Mouse (Mus musculus): ENCODE results near the gene Krtap4-7.
"Not testable (repeated sequence)": the region's sequence is repeated elsewhere in the genome, so short reads cannot be mapped to it uniquely, and the experiment has no call there.

Gene Krtap4-7

DNA sequence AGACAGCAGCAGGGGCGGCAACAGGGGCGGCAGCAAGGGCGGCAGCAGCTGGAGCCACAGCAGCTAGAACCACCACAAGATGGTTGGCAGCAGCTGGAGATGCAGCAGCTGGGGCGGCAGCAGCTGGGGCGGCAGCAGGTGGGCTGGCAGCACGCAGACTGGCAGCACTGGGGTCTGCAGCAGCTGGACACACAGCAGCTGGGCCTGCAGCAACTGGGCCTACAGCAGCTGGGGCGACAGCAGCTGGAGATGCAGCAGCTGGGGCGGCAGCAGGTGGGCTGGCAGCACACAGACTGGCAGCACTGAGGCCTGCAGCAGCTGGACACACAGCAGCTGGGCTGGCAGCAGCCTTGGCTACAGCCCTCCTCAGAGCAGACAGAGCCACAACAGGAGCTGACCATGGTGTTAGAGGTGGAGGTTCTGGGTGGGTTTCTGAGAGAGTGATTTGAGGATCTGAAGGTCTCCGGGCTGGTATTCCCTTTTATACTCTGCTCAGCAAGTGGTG lies at the start of gene Krtap4-7:
Krtap4-7 (minus strand) TSS at position 455 of the 505 bp plus-strand sequence.
- not testable (repeated sequence) for DNase-seq (ENCODE audit: low read depth, low spot score); H3K27me3 ChIP-seq (ENCODE audit: control insufficient read depth, insufficient read depth, low read length, poor library complexity, severe bottlenecking); H3K36me3 ChIP-seq (ENCODE audit: control insufficient read depth, insufficient read depth, low read length, poor library complexity, severe bottlenecking)

DNA sequence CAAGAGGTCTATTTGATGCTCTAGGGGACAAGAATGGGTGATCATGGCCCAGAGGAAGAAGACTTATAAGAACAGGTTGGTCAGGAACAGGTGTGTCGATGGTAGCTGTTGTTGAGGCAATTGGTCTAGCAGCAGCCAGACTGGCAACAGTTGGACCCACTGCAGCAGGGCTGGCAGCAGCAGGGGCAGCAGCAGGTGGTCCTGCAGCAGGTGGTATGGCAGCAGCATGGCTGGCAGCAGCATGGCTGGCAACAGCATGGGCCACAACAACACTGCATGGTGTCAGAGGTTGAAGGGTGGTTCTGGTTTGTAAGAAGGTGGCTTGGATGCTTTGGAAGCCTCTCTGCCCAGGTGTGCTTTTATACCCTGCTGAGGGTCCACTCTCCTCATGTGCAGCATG lies 46.6 kb upstream of the Krtap4-7 start, which contains the start of gene Gm14190:
Gm14190 (minus strand) TSS at position 278 of the 400 bp plus-strand sequence.
- Histone ChIP-seq H3K36me3 (ENCODE audit: control insufficient read depth, insufficient read depth, low read length, poor library complexity, severe bottlenecking) (no peaks in the 10 kb centered on the region), H3K27me3 (ENCODE audit: control insufficient read depth, insufficient read depth, low read length, poor library complexity, severe bottlenecking) (no peaks in the 10 kb centered on the region)
- no peak for DNase-seq (ENCODE audit: low read depth, low spot score)

DNA sequence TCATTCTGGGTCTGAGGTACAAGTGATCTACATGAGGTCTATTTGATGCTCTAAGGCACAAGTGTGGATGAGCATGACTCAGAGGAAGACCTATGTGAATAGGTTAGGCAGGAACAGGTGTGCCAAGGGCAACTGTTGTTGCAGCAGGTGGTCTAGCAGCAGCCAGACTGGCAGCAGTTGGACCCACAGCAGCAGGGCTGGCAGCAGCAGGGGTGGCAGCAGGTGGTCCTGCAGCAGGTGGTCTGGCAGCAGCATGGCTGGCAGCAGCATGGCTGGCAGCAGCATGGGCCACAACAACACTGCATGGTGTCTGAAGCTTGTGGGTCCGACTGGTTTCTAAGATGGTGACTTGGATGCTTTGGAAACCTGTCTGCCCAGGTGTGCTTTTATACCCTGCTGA lies 41.3 kb upstream of the Krtap4-7 start:
- DNase-seq (ENCODE audit: low read depth, low spot score); H3K36me3 ChIP-seq (ENCODE audit: control insufficient read depth, insufficient read depth, low read length, poor library complexity, severe bottlenecking); H3K27me3 ChIP-seq (ENCODE audit: control insufficient read depth, insufficient read depth, low read length, poor library complexity, severe bottlenecking): not testable (repeated sequence)

DNA sequence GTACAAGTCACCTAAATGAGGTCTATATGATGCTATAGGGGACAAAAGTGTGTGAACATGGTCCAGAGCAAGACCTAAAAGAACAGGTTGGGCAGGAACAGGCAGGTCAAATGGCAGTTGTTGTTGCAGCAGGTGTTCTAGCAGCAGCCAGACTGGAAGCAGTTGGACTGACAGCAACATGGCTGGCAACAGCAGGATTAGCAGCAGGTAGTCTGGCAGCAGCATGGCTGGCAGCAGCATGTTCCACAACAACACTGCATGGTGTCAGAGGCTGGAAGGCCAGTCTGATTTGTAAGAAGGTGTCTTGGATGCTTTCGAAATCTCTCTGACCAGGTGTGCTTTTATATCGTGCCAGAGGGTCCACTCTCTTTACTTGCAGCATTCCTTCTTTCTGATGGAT lies 39.6 kb upstream of the Krtap4-7 start:
- Histone ChIP-seq H3K36me3 (ENCODE audit: control insufficient read depth, insufficient read depth, low read length, poor library complexity, severe bottlenecking) (no peaks in the 10 kb centered on the region), H3K27me3 (ENCODE audit: control insufficient read depth, insufficient read depth, low read length, poor library complexity, severe bottlenecking) (no peaks in the 10 kb centered on the region)
- DNase-seq (ENCODE audit: low read depth, low spot score), result no peak

DNA sequence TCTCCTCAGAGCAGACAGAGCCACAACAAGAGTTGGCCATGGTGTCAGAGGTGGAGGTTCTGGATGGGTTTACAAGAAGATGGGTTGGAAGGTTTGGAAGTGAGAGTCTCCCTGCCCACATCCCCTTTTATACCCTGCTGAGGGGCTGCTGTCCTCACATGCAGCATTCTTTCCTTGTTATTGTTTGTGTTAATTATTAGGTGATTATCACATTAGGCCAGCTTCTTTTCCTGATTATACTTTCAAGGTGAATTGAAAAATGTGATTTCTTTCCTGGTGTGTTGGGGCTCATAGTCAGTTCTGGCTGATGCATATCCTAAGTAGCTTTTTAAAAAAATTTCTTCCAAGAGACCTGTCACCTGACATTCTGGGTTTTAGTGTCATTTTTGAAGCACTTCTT lies 22.0 kb upstream of the Krtap4-7 start, which contains the start of gene Krtap4-6:
Krtap4-6 (minus strand) TSS at position 101 of the 400 bp plus-strand sequence.
- no peak for DNase-seq (ENCODE audit: low read depth, low spot score)

DNA sequence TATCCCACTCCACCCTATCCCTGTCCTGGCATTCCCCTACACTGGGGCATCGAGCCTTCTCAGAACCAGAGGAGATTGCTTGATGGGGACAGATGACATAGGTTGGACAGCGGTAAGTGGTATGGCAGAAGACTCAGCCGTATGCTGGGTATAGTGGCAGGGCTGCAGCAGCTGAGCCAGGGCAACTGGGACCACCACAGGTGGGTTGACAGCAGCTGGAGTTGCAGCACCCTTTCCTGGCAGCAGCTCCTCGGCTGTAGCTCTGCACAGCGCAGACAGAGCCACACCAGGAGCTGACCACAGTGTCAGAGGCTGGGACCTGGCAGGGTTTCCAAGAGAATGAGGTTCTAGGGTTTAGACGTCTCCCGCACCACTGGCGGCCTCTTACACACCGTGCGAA lies 18.9 kb upstream of the Krtap4-7 start:
- Histone ChIP-seq H3K27me3 (ENCODE audit: control insufficient read depth, insufficient read depth, low read length, poor library complexity, severe bottlenecking) (no peaks in the 10 kb centered on the region), H3K36me3 (ENCODE audit: control insufficient read depth, insufficient read depth, low read length, poor library complexity, severe bottlenecking) (no peaks in the 10 kb centered on the region)
- DNase-seq (ENCODE audit: low read depth, low spot score), result no peak

More for the DNA sequence above, 22.0 kb upstream of the Krtap4-7 start, which contains the start of gene Krtap4-6:
- no peaks in the 10 kb centered on the region for H3K36me3 ChIP-seq (ENCODE audit: control insufficient read depth, insufficient read depth, low read length, poor library complexity, severe bottlenecking)
- no peaks in the 10 kb centered on the region for H3K27me3 ChIP-seq (ENCODE audit: control insufficient read depth, insufficient read depth, low read length, poor library complexity, severe bottlenecking)

DNA sequence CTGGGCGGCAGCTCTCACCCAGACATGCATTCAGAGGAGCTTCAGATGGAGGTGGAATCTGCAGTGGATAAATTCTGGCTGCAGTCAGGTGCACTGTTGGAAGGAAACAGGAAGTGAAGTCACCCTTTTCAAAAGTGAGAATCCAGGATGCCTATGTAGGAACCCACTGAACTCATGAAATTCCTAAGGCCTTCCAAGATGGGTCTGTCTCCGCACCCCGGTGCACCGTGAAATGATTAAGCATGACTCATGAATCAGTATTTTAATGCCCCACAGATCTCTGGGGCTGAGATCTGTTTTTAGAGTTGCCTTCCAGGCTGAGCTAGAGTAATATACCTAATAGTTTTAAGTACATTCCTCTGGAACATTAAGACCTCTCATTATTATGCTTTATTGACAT lies 15.4 kb upstream of the Krtap4-7 start:
- DNase-seq (ENCODE audit: low read depth, low spot score), result no peak
- Histone ChIP-seq H3K27me3 (ENCODE audit: control insufficient read depth, insufficient read depth, low read length, poor library complexity, severe bottlenecking) (no peaks in the 10 kb centered on the region), H3K36me3 (ENCODE audit: control insufficient read depth, insufficient read depth, low read length, poor library complexity, severe bottlenecking) (no peaks in the 10 kb centered on the region)

DNA sequence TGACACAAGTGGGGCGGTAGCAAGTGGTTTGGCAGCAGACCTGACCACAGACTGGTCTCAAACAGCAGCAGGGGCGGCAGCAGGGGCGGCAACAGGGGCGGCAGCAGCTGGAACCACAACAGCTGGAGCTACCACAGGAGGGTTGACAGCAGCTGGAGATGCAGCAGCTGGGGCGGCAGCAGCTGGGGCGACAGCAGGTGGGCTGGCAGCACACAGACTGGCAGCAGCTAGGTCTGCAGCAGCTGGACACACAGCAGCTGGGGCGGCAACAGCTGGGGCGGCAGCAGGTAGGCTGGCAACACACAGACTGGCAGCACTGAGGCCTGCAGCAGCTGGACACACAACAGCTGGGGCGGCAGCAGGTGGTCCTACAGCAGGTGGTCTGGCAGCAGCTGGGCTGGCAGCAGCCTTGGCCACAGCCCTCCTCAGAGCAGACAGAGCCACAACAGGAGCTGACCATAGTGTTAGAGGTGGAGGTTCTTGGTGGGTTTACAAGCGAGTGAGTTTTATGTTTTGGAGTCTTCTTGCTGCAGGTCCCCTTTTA lies 14.7 kb upstream of the Krtap4-7 start, which contains the start of gene Gm11563:
Gm11563 (minus strand) TSS at position 494 of the 544 bp plus-strand sequence.
- not testable (repeated sequence) for DNase-seq (ENCODE audit: low read depth, low spot score); H3K36me3 ChIP-seq (ENCODE audit: control insufficient read depth, insufficient read depth, low read length, poor library complexity, severe bottlenecking); H3K27me3 ChIP-seq (ENCODE audit: control insufficient read depth, insufficient read depth, low read length, poor library complexity, severe bottlenecking)

DNA sequence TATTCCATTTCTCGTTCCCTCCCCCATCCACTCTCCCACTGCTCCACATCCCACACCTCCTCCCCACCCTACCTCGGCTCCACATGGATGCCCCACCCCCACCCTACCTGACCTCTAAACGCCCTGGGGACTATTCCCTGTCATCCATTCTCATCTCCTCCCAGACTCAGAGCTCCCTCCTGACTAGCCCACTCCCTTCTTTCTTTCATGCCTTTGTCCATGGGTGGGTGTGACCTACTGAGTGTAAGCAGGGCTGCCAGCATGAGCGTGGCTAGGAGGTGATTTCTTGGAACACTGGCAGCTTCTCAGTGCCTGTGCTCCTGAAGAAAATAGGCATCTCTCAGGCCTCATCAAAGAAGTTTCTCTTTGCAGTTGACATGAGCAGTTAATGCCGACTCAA lies 13.2 kb upstream of the Krtap4-7 start:
- H3K36me3 ChIP-seq (ENCODE audit: control insufficient read depth, insufficient read depth, low read length, poor library complexity, severe bottlenecking), result no peaks in the 10 kb centered on the region
- no peak for DNase-seq (ENCODE audit: low read depth, low spot score)

DNA sequence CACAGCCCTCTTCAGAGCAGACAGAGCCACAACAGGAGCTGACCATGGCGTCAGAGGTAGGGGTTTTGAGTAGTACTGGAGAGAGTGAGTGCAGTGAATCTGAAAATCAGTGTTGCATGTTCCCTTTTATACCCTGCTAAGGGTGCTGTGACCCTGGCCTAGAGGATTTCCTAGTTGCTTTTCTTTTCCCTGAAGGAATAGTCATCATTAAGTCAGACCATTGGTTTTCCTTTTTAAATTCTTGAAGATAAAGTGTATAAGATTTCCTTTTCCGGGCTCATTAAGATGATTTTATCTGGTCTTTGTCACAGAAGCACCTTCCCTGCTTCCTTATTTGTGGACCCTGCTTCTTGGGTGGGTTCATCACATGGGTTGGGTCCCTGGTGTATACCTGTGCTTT lies 6.2 kb upstream of the Krtap4-7 start, which contains the start of gene Gm11555:
Gm11555 (minus strand) TSS at position 101 of the 400 bp plus-strand sequence.
- H3K27me3 ChIP-seq (ENCODE audit: control insufficient read depth, insufficient read depth, low read length, poor library complexity, severe bottlenecking), result no peaks in the 10 kb centered on the region
- no peak for DNase-seq (ENCODE audit: low read depth, low spot score)
- no peaks in the 10 kb centered on the region for H3K36me3 ChIP-seq (ENCODE audit: control insufficient read depth, insufficient read depth, low read length, poor library complexity, severe bottlenecking)

More for the DNA sequence above, 13.2 kb upstream of the Krtap4-7 start:
- H3K27me3 ChIP-seq (ENCODE audit: control insufficient read depth, insufficient read depth, low read length, poor library complexity, severe bottlenecking), result no peaks in the 10 kb centered on the region

DNA sequence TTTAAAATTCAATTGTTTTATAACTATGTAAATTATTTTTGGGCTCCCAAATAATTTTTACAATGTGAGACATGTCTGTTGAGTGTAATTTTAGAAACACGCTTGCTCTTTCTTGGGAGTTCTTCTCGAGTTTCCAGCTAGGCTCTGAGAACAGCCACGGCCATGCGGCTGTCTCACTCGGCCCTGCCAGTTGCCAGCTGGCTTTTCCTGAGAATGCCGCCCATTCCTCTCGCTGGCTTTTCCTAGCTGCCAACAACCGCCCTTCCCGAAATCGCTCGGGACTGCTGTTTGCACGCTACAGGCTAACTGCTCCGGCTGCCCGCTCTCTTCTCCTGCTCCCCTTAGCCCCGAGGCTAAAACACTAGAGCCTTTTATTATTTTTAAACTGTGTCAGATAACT lies 2.6 kb upstream of the Krtap4-7 start:
- H3K36me3 ChIP-seq (ENCODE audit: control insufficient read depth, insufficient read depth, low read length, poor library complexity, severe bottlenecking), result no peaks in the 10 kb centered on the region
- no peaks in the 10 kb centered on the region for H3K27me3 ChIP-seq (ENCODE audit: control insufficient read depth, insufficient read depth, low read length, poor library complexity, severe bottlenecking)
- DNase-seq (ENCODE audit: low read depth, low spot score), result no peak

DNA sequence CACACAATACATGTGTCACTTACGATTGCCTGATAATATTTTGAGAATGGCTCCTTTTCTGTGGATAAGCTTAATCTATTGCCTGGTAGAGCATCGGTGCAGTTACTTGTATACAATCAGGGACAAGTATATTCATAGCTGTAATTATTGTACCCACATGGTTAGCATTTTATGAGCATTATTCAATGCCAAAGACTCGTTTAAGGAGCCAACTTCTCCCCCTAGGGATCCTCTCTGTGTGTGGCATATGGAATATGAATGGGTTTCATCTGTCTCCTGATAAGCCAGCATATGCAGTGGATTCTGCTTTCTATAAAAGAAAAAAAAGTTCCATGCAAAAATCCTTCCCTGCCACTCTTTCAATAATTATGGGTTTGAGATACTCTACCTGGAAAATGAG lies 462 bp upstream of the Krtap4-7 start:
- Histone ChIP-seq H3K36me3 (ENCODE audit: control insufficient read depth, insufficient read depth, low read length, poor library complexity, severe bottlenecking) (no peaks in the 10 kb centered on the region), H3K27me3 (ENCODE audit: control insufficient read depth, insufficient read depth, low read length, poor library complexity, severe bottlenecking) (no peaks in the 10 kb centered on the region)
- DNase-seq (ENCODE audit: low read depth, low spot score), result no peak

DNA sequence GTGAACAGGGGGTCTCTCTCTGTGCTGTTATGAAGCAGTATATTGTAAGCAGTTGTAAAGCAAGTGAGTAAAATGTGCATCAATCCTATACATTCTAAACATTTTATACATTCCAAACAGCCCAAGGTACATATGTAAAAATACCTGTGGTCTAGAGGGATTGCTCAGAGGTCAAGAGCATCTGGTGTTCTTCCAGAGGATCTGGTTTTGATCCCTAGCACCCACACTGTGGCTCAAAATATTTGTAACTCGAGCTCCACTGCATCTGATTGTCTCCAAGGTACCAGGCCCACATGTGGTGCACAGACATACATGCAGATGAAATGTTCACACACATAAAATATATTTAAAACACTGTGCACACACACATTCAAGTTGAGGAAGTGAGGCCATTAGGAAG lies 3.0 kb downstream of the Krtap4-7 start:
- no peak for DNase-seq (ENCODE audit: low read depth, low spot score)
- H3K36me3 ChIP-seq (ENCODE audit: control insufficient read depth, insufficient read depth, low read length, poor library complexity, severe bottlenecking), result no peaks in the 10 kb centered on the region
- no peaks in the 10 kb centered on the region for H3K27me3 ChIP-seq (ENCODE audit: control insufficient read depth, insufficient read depth, low read length, poor library complexity, severe bottlenecking)

DNA sequence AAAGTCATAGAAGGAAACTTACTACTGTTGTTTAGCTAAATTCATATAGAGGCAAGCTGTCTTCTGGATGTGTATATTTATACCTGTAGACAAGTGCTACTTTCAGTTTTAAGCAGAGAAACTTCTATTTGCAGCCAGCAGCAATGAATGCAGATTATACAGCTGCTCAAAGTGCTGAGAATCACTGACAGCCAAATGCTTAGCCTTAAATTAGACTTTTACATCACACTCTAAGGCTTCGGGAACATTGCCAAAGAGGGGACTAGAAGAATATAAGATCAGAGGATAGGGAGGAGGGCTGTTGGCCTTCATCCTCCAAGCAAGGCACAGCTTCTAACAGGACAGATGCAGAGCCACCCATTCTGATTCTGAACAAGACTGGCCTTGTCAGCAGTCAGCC lies 6.8 kb downstream of the Krtap4-7 start:
- no peaks in the 10 kb centered on the region for H3K27me3 ChIP-seq (ENCODE audit: control insufficient read depth, insufficient read depth, low read length, poor library complexity, severe bottlenecking)
- no peak for DNase-seq (ENCODE audit: low read depth, low spot score)
- H3K36me3 ChIP-seq (ENCODE audit: control insufficient read depth, insufficient read depth, low read length, poor library complexity, severe bottlenecking), result no peaks in the 10 kb centered on the region

DNA sequence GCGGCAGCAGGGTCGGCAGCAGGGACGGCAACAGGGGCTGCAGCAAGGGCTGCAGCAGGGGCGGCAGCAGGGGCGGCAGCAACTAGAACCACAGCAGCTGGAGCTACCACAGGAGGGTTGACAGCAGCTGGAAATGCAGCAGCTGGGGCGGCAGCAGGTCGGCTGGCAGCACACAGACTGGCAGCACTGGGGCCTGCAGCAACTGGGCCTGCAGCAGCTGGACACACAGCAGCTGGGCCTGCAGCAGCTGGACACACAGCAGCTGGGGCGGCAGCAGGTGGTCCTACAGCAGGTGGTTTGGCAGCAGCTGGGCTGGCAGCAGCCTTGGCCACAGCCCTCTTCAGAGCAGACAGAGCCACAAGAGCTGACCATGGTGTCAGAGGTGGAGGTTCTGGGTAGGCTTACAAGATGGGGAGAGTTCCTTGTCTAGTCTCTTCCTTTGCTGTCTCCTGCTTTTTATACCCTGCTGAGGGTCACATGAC lies 9.2 kb downstream of the Krtap4-7 start, which contains the start of gene Krtap4-2:
Krtap4-2 (minus strand) TSS at position 432 of the 482 bp plus-strand sequence.
- no peak for DNase-seq (ENCODE audit: low read depth, low spot score)
- H3K27me3 ChIP-seq (ENCODE audit: control insufficient read depth, insufficient read depth, low read length, poor library complexity, severe bottlenecking), result no peaks in the 10 kb centered on the region
- H3K36me3 ChIP-seq (ENCODE audit: control insufficient read depth, insufficient read depth, low read length, poor library complexity, severe bottlenecking), result no peaks in the 10 kb centered on the region

All from splenic B cell, adult 2 months (primary cell).